Mouse (Mus musculus) megakaryocyte, embryonic 14.5 days (primary cell): ENCODE measurements at regions not wholly inside any gene's neighbourhood (a gene's known extent, or its start where the extent isn't known, plus 50 kb on each side); places are given as distances from the start of the nearest gene placed in this dataset.

Experiments used
- H3K27me3 ChIP-seq: replicated peaks from 2 replicates; pipeline ENCODE3; 2012; ENCODE audit warnings: inconsistent platforms
- H3K36me3 ChIP-seq: replicated peaks from 2 replicates; pipeline ENCODE3; 2012; ENCODE audit warnings: low read length, inconsistent platforms, mixed read lengths
- H3K4me1 ChIP-seq: 2 replicates; pipeline ENCODE4 v1.6.1; 2012; ENCODE audit warnings: inconsistent platforms
- H3K4me3 ChIP-seq: replicated peaks from 2 replicates; pipeline ENCODE3; 2012; ENCODE audit warnings: moderate library complexity, mild to moderate bottlenecking, inconsistent platforms
- H3K9me3 ChIP-seq: 2 replicates; pipeline ENCODE4 v1.6.1; 2012; ENCODE audit warnings: inconsistent platforms
- FLI1 ChIP-seq: IDR thresholded peaks from 2 replicates; pipeline ENCODE4 v1.6.1; 2012; ENCODE audit warnings: low read length, inconsistent platforms, mixed read lengths
- GATA1 ChIP-seq: IDR thresholded peaks from 3 replicates; pipeline ENCODE4 v1.6.1; 2012; ENCODE audit warnings: mixed read lengths, low read length, inconsistent platforms, borderline replicate concordance

DNA sequence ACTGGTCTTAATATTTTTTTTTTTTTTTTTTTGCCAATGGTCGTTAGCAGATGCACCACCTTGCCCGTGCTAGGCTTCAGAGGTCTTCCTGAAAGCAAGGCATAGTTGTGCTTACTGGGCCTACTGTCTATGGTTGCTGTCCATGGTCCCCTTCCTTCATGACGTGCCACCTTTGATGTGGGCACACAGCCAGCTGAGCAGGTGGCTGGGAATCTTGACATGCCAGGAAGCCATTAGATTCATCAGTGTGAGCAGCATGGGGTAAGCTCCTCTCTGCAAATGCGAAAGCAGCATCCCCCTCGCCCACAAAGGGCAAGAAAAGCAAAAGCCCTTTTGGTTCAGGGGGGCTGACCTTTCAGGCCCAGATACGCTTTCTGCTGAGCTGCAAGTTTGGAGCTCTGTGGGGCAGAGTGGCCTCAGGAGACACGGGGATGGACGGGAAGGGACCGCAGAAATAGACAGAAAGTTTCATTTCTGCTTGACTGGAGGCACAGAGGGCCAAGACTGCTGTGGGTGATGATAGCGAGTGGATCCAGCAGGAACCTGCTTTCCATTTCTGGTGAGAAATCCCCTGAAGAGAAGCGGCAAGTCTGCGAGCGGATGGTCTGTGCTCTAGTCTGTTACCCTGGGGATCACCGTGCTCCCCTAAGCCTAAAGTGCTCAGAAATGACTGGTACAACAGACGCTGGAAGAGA lies 116.8 kb downstream of the Zfp326 start:
- no peaks in the 10 kb centered on the region for H3K36me3 ChIP-seq
- no peaks in the 10 kb centered on the region for H3K27me3 ChIP-seq
- H3K9me3 ChIP-seq: peaks cover 7% of the 10 kb centered on the region; the same call in 1 of the 2 replicates
- H3K4me1 ChIP-seq: no peaks in the 10 kb centered on the region
- TF ChIP-seq FLI1 (no peak), GATA1 (no peak)
- no peak overlapping the region for H3K4me3 ChIP-seq

- TF ChIP-seq FLI1 (no peak), GATA1 (no peak)
- 0 out of 2 replicates have a peak, but pooled peaks cover 2% of the 10 kb centered on the region for H3K9me3 ChIP-seq
- H3K36me3 ChIP-seq: no peaks in the 10 kb centered on the region
- no peaks in the 10 kb centered on the region for H3K27me3 ChIP-seq
- H3K4me1 ChIP-seq: no peaks in the 10 kb centered on the region
- peak overlapping the region; percentile 20 for H3K4me3 ChIP-seq
Observed at GRCm38 (mm10) chr5:105990777-105991176, 114.4 kb downstream of the Zfp326 start.

DNA sequence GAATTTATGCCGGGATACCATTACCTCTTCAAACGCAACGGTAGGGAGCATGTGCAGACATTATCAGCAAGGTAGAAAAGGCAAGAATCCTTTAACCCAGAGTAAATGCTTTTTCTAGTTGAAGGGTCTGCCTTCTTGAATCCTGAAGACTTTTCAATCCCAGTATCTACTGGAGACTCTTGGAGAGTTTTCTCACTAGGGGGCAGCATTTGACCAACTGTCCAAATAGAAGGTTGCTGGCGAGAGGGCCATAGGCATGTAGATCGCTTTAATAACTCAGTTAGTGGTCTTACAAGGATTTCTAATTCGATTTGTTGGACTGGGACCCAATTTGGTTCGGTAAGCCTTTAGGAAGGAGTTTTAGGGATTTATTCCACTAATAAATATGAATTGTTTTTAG lies 110.0 kb downstream of the Zfp326 start:
- no peaks in the 10 kb centered on the region for H3K36me3 ChIP-seq
- TF ChIP-seq FLI1: no peak
- no peak for TF ChIP-seq GATA1
- H3K27me3 ChIP-seq: no peaks in the 10 kb centered on the region
- no peaks in the 10 kb centered on the region for H3K9me3 ChIP-seq
- H3K4me3 ChIP-seq: no peak overlapping the region
- no peaks in the 10 kb centered on the region for H3K4me1 ChIP-seq

GRCm38 (mm10) chr5:105983131-105983530 lies 106.8 kb downstream of the Zfp326 start:
- Histone ChIP-seq H3K4me1 (no peaks in the 10 kb centered on the region), H3K36me3 (no peaks in the 10 kb centered on the region), H3K27me3 (no peaks in the 10 kb centered on the region), H3K4me3 (no peak overlapping the region), H3K9me3 (no peaks in the 10 kb centered on the region)
- TF ChIP-seq GATA1: no peak

GRCm38 (mm10) chr5:105976746-105977145 lies 100.4 kb downstream of the Zfp326 start:
- Histone ChIP-seq H3K9me3 (no peaks in the 10 kb centered on the region), H3K36me3 (no peaks in the 10 kb centered on the region), H3K4me3 (no peak overlapping the region), H3K4me1 (0 out of 2 replicates have a peak, but pooled peaks cover 3% of the 10 kb centered on the region), H3K27me3 (peaks cover 6% of the 10 kb centered on the region)
- TF ChIP-seq GATA1: no peak
- no peak for TF ChIP-seq FLI1

DNA sequence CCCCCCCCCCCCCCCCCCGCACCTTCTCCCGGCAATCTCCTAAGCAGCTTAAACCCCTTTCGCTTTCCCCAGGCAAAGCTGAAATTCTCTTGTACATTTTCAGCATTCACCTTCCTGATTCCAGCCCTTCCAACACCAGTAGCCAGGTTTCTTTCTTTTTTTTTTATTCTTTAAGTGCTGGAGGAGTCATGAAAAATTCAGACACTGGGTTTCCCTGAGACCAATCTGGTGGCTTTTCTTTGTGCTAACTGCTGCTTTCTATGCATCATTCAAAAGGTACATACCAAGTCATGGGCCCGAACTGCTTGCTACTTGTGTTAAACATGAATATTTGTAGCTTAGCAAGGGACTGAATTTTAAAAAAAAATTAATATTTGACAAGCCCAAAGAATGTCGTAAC lies 99.7 kb downstream of the Zfp326 start:
- TF ChIP-seq FLI1 (no peak), GATA1 (no peak)
- H3K4me1 ChIP-seq: 0 out of 2 replicates have a peak, but pooled peaks cover 3% of the 10 kb centered on the region
- H3K9me3 ChIP-seq: no peaks in the 10 kb centered on the region
- peaks cover 6% of the 10 kb centered on the region for H3K27me3 ChIP-seq
- H3K4me3 ChIP-seq: no peak overlapping the region
- no peaks in the 10 kb centered on the region for H3K36me3 ChIP-seq

GRCm38 (mm10) chr5:105975275-105976011 lies 99.1 kb downstream of the Zfp326 start:
- Histone ChIP-seq H3K36me3 (no peaks in the 10 kb centered on the region), H3K9me3 (no peaks in the 10 kb centered on the region), H3K27me3 (peaks cover 6% of the 10 kb centered on the region), H3K4me1 (0 out of 2 replicates have a peak, but pooled peaks cover 3% of the 10 kb centered on the region), H3K4me3 (peak overlapping the region; percentile 82)
- TF ChIP-seq GATA1 (no peak), FLI1 (no peak)

DNA sequence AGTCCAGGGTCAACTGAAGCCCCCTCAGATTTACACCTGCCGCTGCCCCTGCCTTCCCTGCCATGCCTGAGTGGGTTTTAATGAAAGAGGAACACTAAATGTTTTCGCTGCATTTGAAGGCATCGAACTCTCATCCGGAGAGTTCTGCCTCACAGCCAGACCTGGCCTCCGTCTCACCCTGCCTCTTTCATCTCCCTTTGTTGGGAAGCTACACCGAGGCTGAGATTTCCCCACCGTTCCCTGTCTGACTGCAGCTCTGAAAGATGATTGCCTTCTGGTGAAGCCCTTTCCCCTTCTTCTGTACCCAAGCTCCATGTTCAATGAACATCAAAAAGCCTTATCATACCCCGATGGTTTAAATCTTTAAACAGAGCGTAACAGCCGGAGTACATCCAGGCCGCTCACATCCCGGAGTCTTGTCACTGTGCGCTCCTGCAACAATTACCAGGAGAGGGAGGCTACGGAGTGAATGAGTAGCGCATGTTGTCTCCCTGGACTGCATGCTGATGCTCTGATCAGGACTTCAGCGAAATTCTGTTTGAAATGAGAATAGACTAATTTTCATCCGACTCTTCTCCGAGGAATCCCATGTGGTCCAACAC lies 98.3 kb downstream of the Zfp326 start:
- Histone ChIP-seq H3K9me3 (no peaks in the 10 kb centered on the region), H3K4me1 (0 out of 2 replicates have a peak, but pooled peaks cover 3% of the 10 kb centered on the region), H3K4me3 (no peak overlapping the region), H3K27me3 (peaks cover 6% of the 10 kb centered on the region), H3K36me3 (no peaks in the 10 kb centered on the region)
- no peak for TF ChIP-seq FLI1
- no peak for TF ChIP-seq GATA1
